Mouse (Mus musculus) spleen, adult 2 months (tissue): ENCODE measurements around the gene Vmn1r41.

Experiments used
- CTCF ChIP-seq: fragments of 200-500 bp; IDR thresholded peaks from 2 replicates; pipeline ENCODE4 v1.5.1; 2011; ENCODE audit warnings: mild to moderate bottlenecking, inconsistent platforms; ENCODE audit not compliant: insufficient read depth, insufficient read length, insufficient replicate concordance; ENCODE audit errors: extremely low read depth
- POLR2A ChIP-seq: fragments of 200-500 bp; IDR thresholded peaks from 2 replicates; pipeline ENCODE4 v1.6.1; 2011; ENCODE audit warnings: low read depth, low read length, inconsistent platforms

DNA sequence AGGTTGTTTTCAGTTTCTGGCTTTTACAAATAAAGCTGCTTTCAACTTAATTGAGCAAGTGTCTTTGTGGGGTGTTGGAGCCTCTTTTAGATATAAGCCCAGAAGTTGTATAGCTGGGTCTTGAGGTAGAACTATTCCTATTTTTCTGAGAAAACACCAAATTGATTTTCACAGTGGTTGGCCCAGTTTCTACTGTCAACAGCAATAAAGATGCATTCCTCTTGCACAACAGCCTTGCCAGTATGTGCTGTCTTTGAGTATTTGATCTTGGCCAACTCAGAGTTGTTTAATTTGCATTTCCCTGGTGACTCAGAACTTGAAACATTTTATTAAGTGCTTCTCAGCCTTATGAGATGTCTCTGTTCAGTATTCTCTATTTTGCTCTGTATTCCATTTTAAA lies 22.5 kb upstream of the Vmn1r41 start:
- no peak for TF ChIP-seq CTCF
- TF ChIP-seq POLR2A, result no peak
